Mouse (Mus musculus) heart, postnatal 0 days (tissue): Measurements from ENCODE around the gene Pik3cb. TPM values are rescaled to one million over a fixed set of nuclear protein-coding genes. Genes with fewer than 3 reads are reported as not detected.

Experiments
- ATAC-seq: fragments of 200-750 bp; cut with Nextera tagmentation; 2 replicates; pipeline ENCODE4 v1.8.0; 2017; ENCODE audit warnings: low read depth, moderate number of reproducible peaks, moderate library complexity; ENCODE audit not compliant: insufficient read depth
- DNase-seq: peaks from one replicate; pipeline ENCODE4 v3.0.0-alpha.2; 2016; ENCODE audit warnings: low spot score
- H3K27ac ChIP-seq: fragments of 300-500 bp; sonication (generic); 2 replicates; pipeline ENCODE4 v1.5.1; 2014; ENCODE audit warnings: low read depth, mild to moderate bottlenecking
- H3K27me3 ChIP-seq: fragments of 300-500 bp; sonication (generic); 2 replicates; pipeline ENCODE4 v1.6.1; 2014; ENCODE audit warnings: low read length, mixed read lengths; ENCODE audit not compliant: control insufficient read depth, insufficient read depth
- H3K36me3 ChIP-seq: fragments of 300-500 bp; sonication (generic); replicated peaks from 2 replicates; pipeline ENCODE4 v1.6.1; 2014; ENCODE audit warnings: low read length, mixed read lengths; ENCODE audit not compliant: control insufficient read depth, insufficient read depth
- H3K4me1 ChIP-seq: fragments of 300-500 bp; sonication (generic); 2 replicates; pipeline ENCODE4 v1.6.1; 2014; ENCODE audit warnings: antibody characterized with exemption; ENCODE audit not compliant: control insufficient read depth, insufficient read depth
- H3K4me2 ChIP-seq: fragments of 300-500 bp; sonication (generic); 2 replicates; pipeline ENCODE4 v1.6.1; 2014; ENCODE audit warnings: low read depth, mild to moderate bottlenecking, low read length, moderate library complexity
- H3K4me3 ChIP-seq: fragments of 300-500 bp; sonication (generic); 2 replicates; pipeline ENCODE4 v1.5.1; 2014; ENCODE audit warnings: low read depth, low read length
- H3K9ac ChIP-seq: fragments of 300-500 bp; sonication (generic); replicated peaks from 2 replicates; pipeline ENCODE4 v1.6.1; 2014; ENCODE audit warnings: low read depth, low read length, mixed read lengths
- H3K9me3 ChIP-seq: fragments of 300-500 bp; sonication (generic); replicated peaks from 2 replicates; pipeline ENCODE4 v1.6.1; 2016; ENCODE audit warnings: low read length; ENCODE audit not compliant: control insufficient read depth
- CTCF ChIP-seq: IDR thresholded peaks from 2 replicates; pipeline ENCODE4 v1.5.1; 2016; ENCODE audit warnings: antibody characterized with exemption, control low read depth, low read depth
- EP300 ChIP-seq: IDR thresholded peaks from 2 replicates; pipeline ENCODE4 v1.6.1; 2016; ENCODE audit warnings: antibody characterized with exemption, low read depth
- WGBS: fragments of 180-500 bp; shearing (Covaris S2); extraction: QIAGEN DNeasy Blood & Tissue Kit; methylation state at CpG from one replicate; pipeline ENCODE4 v1.1.7; 2014; 5-methylcytosine and 5-hydroxymethylcytosine counted together
- polyA plus RNA-seq: library from polyadenylated mRNA; unstranded; fragments of >200 nt; fragmentation: Nextera tagmentation; extraction: Ambion mirVana; gene quantifications from 2 replicates; pipeline ENCODE4 v1.2.1, GENCODE M21; 2015
- total RNA-seq: library from RNA; depleted of rRNA; stranded (reverse); fragments of >200 nt; gene quantifications from 2 replicates; pipeline ENCODE4 v1.2.3, GENCODE M21; 2014; ENCODE audit warnings: low replicate concordance

The Pik3cb gene
- total and polyA plus RNA-seq, 2 experiments from 2014 or later, result 1.7 to 2.1 TPM

DNA sequence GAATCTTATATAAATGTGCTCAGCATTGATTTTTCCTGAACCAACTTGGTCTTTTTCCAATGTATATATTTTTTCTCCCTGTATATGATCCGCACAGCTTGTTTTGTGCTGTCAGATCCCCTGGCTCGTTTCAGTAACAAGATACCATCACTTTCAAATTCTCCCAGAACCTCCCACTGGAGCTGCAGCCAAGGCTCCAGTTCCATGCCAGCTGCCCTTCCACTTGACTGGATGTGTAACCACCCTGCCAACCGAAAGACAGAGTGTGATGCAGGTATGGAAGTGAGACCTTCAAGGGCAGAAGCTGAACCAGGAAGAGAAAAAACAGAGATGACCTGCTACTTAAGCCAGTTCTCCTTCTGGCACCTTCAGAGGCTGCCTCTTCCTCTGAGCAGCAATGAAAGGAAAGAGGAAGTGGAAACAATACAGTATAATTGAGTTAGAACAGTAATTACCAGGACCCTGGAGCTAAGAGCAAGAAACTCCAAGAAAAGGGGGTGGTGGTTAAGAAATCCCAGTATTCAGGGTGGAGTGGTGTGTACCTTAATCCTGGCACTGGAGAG, 24.3 kb upstream of the Pik3cb start:
- no peak for ATAC-seq
- no peak for DNase-seq
- Histone ChIP-seq H3K27me3 (no peaks in the 10 kb centered on the region), H3K4me2 (no peak overlapping the region), H3K27ac (no peak overlapping the region), H3K36me3 (no peaks in the 10 kb centered on the region), H3K9ac (no peak overlapping the region), H3K4me3 (no peak overlapping the region), H3K9me3 (no peaks in the 10 kb centered on the region), H3K4me1 (no peaks in the 10 kb centered on the region)
- WGBS, result 34% methylated on average over 3 of the region's 3 CpGs
- TF ChIP-seq CTCF, result no peak
- no peak for TF ChIP-seq EP300

DNA sequence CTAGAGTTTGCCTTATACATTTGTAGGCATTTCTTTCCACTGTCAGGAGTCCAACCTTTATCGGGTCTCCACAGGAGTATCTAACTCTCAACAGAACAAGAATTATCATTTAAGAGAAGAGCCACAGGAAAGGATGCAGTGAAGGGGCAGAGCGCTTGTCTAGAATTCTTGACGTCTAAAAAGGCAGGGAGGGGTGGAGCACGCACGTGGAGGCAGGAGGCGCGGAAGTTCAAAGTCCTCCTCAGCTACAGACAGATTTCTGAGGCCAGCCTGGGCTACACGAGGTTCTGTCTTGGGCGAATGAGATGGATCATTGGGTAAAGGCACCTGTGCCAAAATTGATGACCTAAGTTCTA, 23.7 kb upstream of the Pik3cb start:
- Histone ChIP-seq H3K27ac (no peak overlapping the region), H3K27me3 (no peaks in the 10 kb centered on the region), H3K4me3 (no peak overlapping the region), H3K4me1 (no peaks in the 10 kb centered on the region), H3K9me3 (no peaks in the 10 kb centered on the region), H3K9ac (no peak overlapping the region), H3K36me3 (no peaks in the 10 kb centered on the region), H3K4me2 (no peak overlapping the region)
- WGBS, result 65% methylated on average over 9 of the region's 9 CpGs
- no peak for TF ChIP-seq EP300
- no peak for TF ChIP-seq CTCF
- DNase-seq, result no peak
- ATAC-seq, result no peak

- Histone ChIP-seq H3K36me3 (no peaks in the 10 kb centered on the region), H3K4me1 (no peaks in the 10 kb centered on the region), H3K9me3 (no peaks in the 10 kb centered on the region), H3K27ac (no peak overlapping the region), H3K4me3 (no peak overlapping the region), H3K4me2 (no peak overlapping the region), H3K27me3 (no peaks in the 10 kb centered on the region), H3K9ac (no peak overlapping the region)
- WGBS, result 33% methylated on average over 15 of the region's 15 CpGs
- no peak for DNase-seq
- no peak for TF ChIP-seq CTCF
- no peak for TF ChIP-seq EP300
- no peak for ATAC-seq
Measured at GRCm38 (mm10) chr9:99163420-99164147, 23.2 kb upstream of the Pik3cb start.

DNA sequence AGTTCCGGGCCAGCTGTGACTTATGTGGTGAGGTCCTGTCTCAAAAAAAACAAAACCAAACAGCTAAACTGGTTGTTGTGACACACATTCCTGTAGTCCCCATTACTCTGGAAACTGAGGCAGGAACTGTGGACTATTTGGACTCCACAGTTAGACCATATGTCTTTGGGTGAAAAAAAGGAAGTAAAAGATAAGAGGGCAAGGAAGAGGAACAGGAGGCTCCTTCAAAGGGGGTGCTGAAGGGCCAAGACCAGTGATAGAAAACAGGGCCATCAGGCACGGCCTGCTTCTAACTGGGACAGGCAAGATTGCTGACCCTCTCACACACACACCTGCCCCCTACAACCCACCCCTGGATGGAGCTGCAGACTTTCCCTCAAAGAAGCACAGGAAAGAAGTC, 22.4 kb upstream of the Pik3cb start:
- DNase-seq (no peak), ATAC-seq (no peak)
- H3K36me3 ChIP-seq, result no peaks in the 10 kb centered on the region
- no peak for TF ChIP-seq CTCF
- no peaks in the 10 kb centered on the region for H3K27me3 ChIP-seq
- no peaks in the 10 kb centered on the region for H3K9me3 ChIP-seq
- H3K4me1 ChIP-seq, result no peaks in the 10 kb centered on the region
- no peak overlapping the region for H3K27ac ChIP-seq
- no peak overlapping the region for H3K4me3 ChIP-seq
- WGBS, result 73% methylated on average over 2 of the region's 2 CpGs
- H3K9ac ChIP-seq, result no peak overlapping the region
- no peak overlapping the region for H3K4me2 ChIP-seq

DNA sequence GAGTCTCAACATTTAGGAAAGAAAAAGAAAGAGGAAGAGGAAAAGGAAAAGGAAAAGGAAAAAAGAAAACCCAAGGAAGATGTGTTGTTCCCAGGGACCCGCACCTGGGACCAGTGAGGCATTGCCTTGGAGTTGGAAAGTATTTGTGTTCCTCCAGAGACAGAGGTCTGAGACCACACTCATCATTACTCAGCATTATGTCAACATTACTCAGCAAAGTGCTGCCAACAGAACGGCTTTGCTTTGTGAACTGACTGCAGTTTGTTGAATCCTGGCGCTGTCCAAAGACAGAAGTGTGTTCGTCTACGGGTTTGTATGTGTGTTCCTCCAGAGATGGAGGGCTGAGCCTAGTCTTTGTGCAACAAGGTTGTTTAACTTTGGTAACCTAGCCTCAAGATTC, 20.4 kb upstream of the Pik3cb start:
- no peak for ATAC-seq

DNA sequence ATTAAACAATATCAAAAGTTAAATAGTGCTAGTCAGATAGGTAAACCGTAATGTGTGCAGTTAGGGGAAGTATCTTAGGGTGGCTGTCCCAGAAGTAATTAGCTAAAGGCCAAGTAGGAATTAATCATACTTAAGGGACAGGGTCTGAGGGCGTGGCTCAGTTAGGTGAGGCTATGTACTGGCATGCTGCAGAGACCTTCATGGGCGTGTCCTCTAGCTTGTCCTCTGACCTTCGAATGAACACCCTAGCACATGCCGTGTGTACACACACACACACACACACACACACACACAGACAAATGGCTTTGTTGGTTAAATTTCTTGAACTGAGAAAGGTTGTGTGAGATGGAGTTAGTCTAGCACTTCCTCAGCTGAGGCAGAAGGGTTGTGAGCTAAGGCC, 19.5 kb upstream of the Pik3cb start:
- H3K9ac ChIP-seq, result no peak overlapping the region
- no peak for ATAC-seq
- H3K36me3 ChIP-seq, result no peaks in the 10 kb centered on the region
- no peaks in the 10 kb centered on the region for H3K4me1 ChIP-seq
- H3K27me3 ChIP-seq, result no peaks in the 10 kb centered on the region
- DNase-seq, result no peak
- H3K9me3 ChIP-seq, result no peaks in the 10 kb centered on the region
- H3K27ac ChIP-seq, result no peak overlapping the region
- TF ChIP-seq CTCF (no peak), EP300 (no peak)
- WGBS, result 82% methylated on average over 5 of the region's 5 CpGs
- no peak overlapping the region for H3K4me2 ChIP-seq
- no peak overlapping the region for H3K4me3 ChIP-seq

More for the DNA sequence above, 20.4 kb upstream of the Pik3cb start:
- H3K27ac ChIP-seq, result no peak overlapping the region
- TF ChIP-seq EP300 (no peak), CTCF (no peak)
- H3K9me3 ChIP-seq, result no peaks in the 10 kb centered on the region
- H3K36me3 ChIP-seq, result no peaks in the 10 kb centered on the region
- no peak overlapping the region for H3K4me2 ChIP-seq
- no peak overlapping the region for H3K9ac ChIP-seq
- no peaks in the 10 kb centered on the region for H3K4me1 ChIP-seq
- no peak for DNase-seq
- no peaks in the 10 kb centered on the region for H3K27me3 ChIP-seq
- WGBS, result 85% methylated on average over 5 of the region's 5 CpGs
- no peak overlapping the region for H3K4me3 ChIP-seq
